Mouse (Mus musculus): ENCODE data around the gene Nrarp.
A peak's percentile ranks its signal among the peaks of the same experiment; 100 is the strongest.

The Nrarp gene

GRCm38 (mm10) chr2:25180478-25180903 is at the start of gene Nrarp:
TSS of gene Nrarp (plus strand) at chr2:25180758.
- peak; percentile 96 for DNase-seq (ENCODE audit: low spot score)

- no peak for DNase-seq (ENCODE audit: low spot score)
These were observed 49.0 kb upstream of the Nrarp start for GRCm38 (mm10) chr2:25131601-25132000.

GRCm38 (mm10) chr2:25137832-25138231 is 42.7 kb upstream of the Nrarp start:
- no peak for DNase-seq (ENCODE audit: low spot score)

- no peak for DNase-seq (ENCODE audit: low spot score)
These were observed 39.4 kb upstream of the Nrarp start for GRCm38 (mm10) chr2:25141185-25141584.

GRCm38 (mm10) chr2:25141921-25142320 is 38.6 kb upstream of the Nrarp start:
- no peak for DNase-seq (ENCODE audit: low spot score)

GRCm38 (mm10) chr2:25145346-25145745 is 35.2 kb upstream of the Nrarp start:
- DNase-seq (ENCODE audit: low spot score), result no peak

GRCm38 (mm10) chr2:25147398-25147797 is 33.2 kb upstream of the Nrarp start:
- DNase-seq (ENCODE audit: low spot score), result no peak

GRCm38 (mm10) chr2:25147892-25148291 is 32.7 kb upstream of the Nrarp start:
- no peak for DNase-seq (ENCODE audit: low spot score)

- no peak for DNase-seq (ENCODE audit: low spot score)
These were observed 30.9 kb upstream of the Nrarp start for GRCm38 (mm10) chr2:25149643-25150042.

- no peak for DNase-seq (ENCODE audit: low spot score)
These were observed 29.1 kb upstream of the Nrarp start for GRCm38 (mm10) chr2:25151280-25151956.

GRCm38 (mm10) chr2:25156177-25156576 is 24.4 kb upstream of the Nrarp start:
- peak; percentile 59 for DNase-seq (ENCODE audit: low spot score)

- DNase-seq (ENCODE audit: low spot score), result no peak
These were observed 23.6 kb upstream of the Nrarp start for GRCm38 (mm10) chr2:25156990-25157389.

- no peak for DNase-seq (ENCODE audit: low spot score)
These were observed 22.9 kb upstream of the Nrarp start for GRCm38 (mm10) chr2:25157655-25158054.

GRCm38 (mm10) chr2:25167481-25167880 is 13.1 kb upstream of the Nrarp start:
- DNase-seq (ENCODE audit: low spot score), result no peak

GRCm38 (mm10) chr2:25167919-25168664 is 12.5 kb upstream of the Nrarp start:
- peak; percentile 84 for DNase-seq (ENCODE audit: low spot score)

- no peak for DNase-seq (ENCODE audit: low spot score)
These were observed 11.9 kb upstream of the Nrarp start for GRCm38 (mm10) chr2:25168665-25168978.

- no peak for DNase-seq (ENCODE audit: low spot score)
These were observed 10.8 kb upstream of the Nrarp start for GRCm38 (mm10) chr2:25169778-25170177.

- no peak for DNase-seq (ENCODE audit: low spot score)
These were observed 10.0 kb upstream of the Nrarp start for GRCm38 (mm10) chr2:25170326-25171100.

- DNase-seq (ENCODE audit: low spot score), result no peak
These were observed 9.3 kb upstream of the Nrarp start for GRCm38 (mm10) chr2:25171101-25171768.

- no peak for DNase-seq (ENCODE audit: low spot score)
These were observed 8.8 kb upstream of the Nrarp start for GRCm38 (mm10) chr2:25171769-25172153.

- no peak for DNase-seq (ENCODE audit: low spot score)
These were observed 7.9 kb upstream of the Nrarp start for GRCm38 (mm10) chr2:25172629-25173028.

- DNase-seq (ENCODE audit: low spot score), result no peak
These were observed 6.7 kb upstream of the Nrarp start for GRCm38 (mm10) chr2:25173821-25174220.
